Mouse (Mus musculus) thymus, postnatal 14 days (tissue): Measurements from ENCODE around the gene Frmd4a.

Experiments
- DNase-seq: peaks from one replicate; pipeline ENCODE4 v3.0.0; 2021

Frmd4a gene

GRCm38 (mm10) chr2:4142221-4142950, 124.9 kb downstream of the Frmd4a start:
- no peak for DNase-seq

- no peak for DNase-seq
These were observed 126.9 kb downstream of the Frmd4a start for GRCm38 (mm10) chr2:4144424-4144823.

GRCm38 (mm10) chr2:4152521-4153040, 135.1 kb downstream of the Frmd4a start:
- no peak for DNase-seq

- no peak for DNase-seq
These were observed 135.7 kb downstream of the Frmd4a start for GRCm38 (mm10) chr2:4153131-4153631.

GRCm38 (mm10) chr2:4154036-4154653, 136.6 kb downstream of the Frmd4a start:
- no peak for DNase-seq

GRCm38 (mm10) chr2:4154654-4155047, 137.1 kb downstream of the Frmd4a start:
- DNase-seq: no peak

- no peak for DNase-seq
These were observed 137.9 kb downstream of the Frmd4a start for GRCm38 (mm10) chr2:4155406-4155805.

- no peak for DNase-seq
These were observed 139.0 kb downstream of the Frmd4a start for GRCm38 (mm10) chr2:4156511-4156910.

- DNase-seq: no peak
These were observed 139.9 kb downstream of the Frmd4a start for GRCm38 (mm10) chr2:4157396-4157795.

GRCm38 (mm10) chr2:4159574-4160203, 142.2 kb downstream of the Frmd4a start:
- DNase-seq: no peak

- DNase-seq: no peak
These were observed 148.7 kb downstream of the Frmd4a start for GRCm38 (mm10) chr2:4166191-4166590.

- DNase-seq: no peak
These were observed 149.6 kb downstream of the Frmd4a start for GRCm38 (mm10) chr2:4167131-4167530.

- no peak for DNase-seq
These were observed 152.2 kb downstream of the Frmd4a start for GRCm38 (mm10) chr2:4169726-4170125.

GRCm38 (mm10) chr2:4170189-4170588, 152.7 kb downstream of the Frmd4a start:
- no peak for DNase-seq

GRCm38 (mm10) chr2:4184991-4185390, 167.5 kb downstream of the Frmd4a start:
- DNase-seq: no peak

- DNase-seq: no peak
These were observed 170.0 kb downstream of the Frmd4a start for GRCm38 (mm10) chr2:4187521-4187920.

- DNase-seq: no peak
These were observed 170.8 kb downstream of the Frmd4a start for GRCm38 (mm10) chr2:4188303-4188702.

- DNase-seq: no peak
These were observed 172.8 kb downstream of the Frmd4a start for GRCm38 (mm10) chr2:4190345-4190744.

- DNase-seq: no peak
These were observed 173.5 kb downstream of the Frmd4a start for GRCm38 (mm10) chr2:4190995-4191394.

- no peak for DNase-seq
These were observed 175.7 kb downstream of the Frmd4a start for GRCm38 (mm10) chr2:4193206-4193605.

GRCm38 (mm10) chr2:4194324-4195014, 177.0 kb downstream of the Frmd4a start:
- no peak for DNase-seq

GRCm38 (mm10) chr2:4196041-4196440, 178.5 kb downstream of the Frmd4a start:
- no peak for DNase-seq

GRCm38 (mm10) chr2:4209234-4209633, 191.7 kb downstream of the Frmd4a start:
- no peak for DNase-seq
